Mouse (Mus musculus) stomach, embryonic 14.5 days (tissue): ENCODE measurements around the gene Mrps18c. TPM values are rescaled to one million over a fixed set of nuclear protein-coding genes. Genes with fewer than 3 reads are reported as not detected.

ENCODE experiments used
- ATAC-seq: fragments of 200-750 bp; cut with Nextera tagmentation; 2 replicates; pipeline ENCODE4 v1.8.0; 2017; ENCODE audit warnings: low read depth, moderate TSS enrichment; ENCODE audit not compliant: insufficient number of reproducible peaks, insufficient read depth, low FRiP score
- H3K27ac ChIP-seq: fragments of 300-500 bp; sonication (generic); 2 replicates; pipeline ENCODE4 v1.5.1; 2014; ENCODE audit warnings: mild to moderate bottlenecking, low read length, moderate library complexity, mixed read lengths
- H3K27me3 ChIP-seq: fragments of 300-500 bp; sonication (generic); 2 replicates; pipeline ENCODE4 v1.6.1; 2014; ENCODE audit warnings: low read length, control low read depth, mixed read lengths; ENCODE audit not compliant: control insufficient read depth, insufficient read depth
- H3K36me3 ChIP-seq: fragments of 300-500 bp; sonication (generic); 2 replicates; pipeline ENCODE4 v1.6.1; 2014; ENCODE audit warnings: mild to moderate bottlenecking, control low read depth, low read length, moderate library complexity, mixed read lengths; ENCODE audit not compliant: control insufficient read depth, insufficient read depth
- H3K4me1 ChIP-seq: fragments of 300-500 bp; sonication (generic); 2 replicates; pipeline ENCODE4 v1.6.1; 2014; ENCODE audit warnings: low read length, control low read depth, mixed read lengths; ENCODE audit not compliant: control insufficient read depth, insufficient read depth
- H3K4me2 ChIP-seq: fragments of 300-500 bp; sonication (generic); replicated peaks from 2 replicates; pipeline ENCODE4 v1.6.1; 2014; ENCODE audit warnings: low read depth, low read length, control low read depth
- H3K4me3 ChIP-seq: fragments of 300-500 bp; sonication (generic); 2 replicates; pipeline ENCODE4 v1.5.1; 2014; ENCODE audit warnings: low read depth, low read length, control low read depth
- H3K9ac ChIP-seq: fragments of 300-500 bp; sonication (generic); replicated peaks from 2 replicates; pipeline ENCODE4 v1.6.1; 2014; ENCODE audit warnings: low read depth, mild to moderate bottlenecking, control low read depth, low read length, moderate library complexity, mixed read lengths
- H3K9me3 ChIP-seq: fragments of 300-500 bp; sonication (generic); 2 replicates; pipeline ENCODE4 v1.6.1; 2016; ENCODE audit warnings: low read depth, low read length, control low read depth; ENCODE audit not compliant: control insufficient read depth
- WGBS: fragments of 180-500 bp; shearing (Covaris S2); extraction: QIAGEN DNeasy Blood & Tissue Kit; methylation state at CpG from one replicate; pipeline ENCODE4 v1.1.7; 2014; 5-methylcytosine and 5-hydroxymethylcytosine counted together
- polyA plus RNA-seq: library from polyadenylated mRNA; unstranded; fragments of >200 nt; fragmentation: Nextera tagmentation; extraction: Ambion mirVana; gene quantifications from 2 replicates; pipeline ENCODE4 v1.2.1, GENCODE M21; 2014

Mrps18c gene
- polyA plus RNA-seq, 1 experiment from 2014 or later: 176 TPM

GRCm38 (mm10) chr5:100771575-100771974 lies 26.9 kb upstream of the Mrps18c start:
- H3K27ac ChIP-seq: no peak overlapping the region
- H3K36me3 ChIP-seq: peaks cover 46% of the 10 kb centered on the region
- H3K4me1 ChIP-seq: no peaks in the 10 kb centered on the region
- no peak overlapping the region for H3K4me3 ChIP-seq
- no peak for ATAC-seq
- no peaks in the 10 kb centered on the region for H3K9me3 ChIP-seq
- H3K27me3 ChIP-seq: no peaks in the 10 kb centered on the region
- WGBS: 86% methylated on average over 4 of the region's 4 CpGs
- no peak overlapping the region for H3K9ac ChIP-seq
- H3K4me2 ChIP-seq: no peak overlapping the region

GRCm38 (mm10) chr5:100775778-100776404 lies 22.5 kb upstream of the Mrps18c start:
- no peaks in the 10 kb centered on the region for H3K9me3 ChIP-seq
- H3K4me3 ChIP-seq: no peak overlapping the region
- peaks cover 30% of the 10 kb centered on the region for H3K36me3 ChIP-seq
- no peak overlapping the region for H3K27ac ChIP-seq
- no peaks in the 10 kb centered on the region for H3K4me1 ChIP-seq
- no peak for ATAC-seq
- H3K27me3 ChIP-seq: no peaks in the 10 kb centered on the region
- no peak overlapping the region for H3K4me2 ChIP-seq
- H3K9ac ChIP-seq: no peak overlapping the region
- 71% methylated on average over 13 of the region's 13 CpGs for WGBS

GRCm38 (mm10) chr5:100776900-100777299 lies 21.5 kb upstream of the Mrps18c start:
- Histone ChIP-seq H3K4me1 (no peaks in the 10 kb centered on the region), H3K9me3 (no peaks in the 10 kb centered on the region), H3K4me2 (no peak overlapping the region), H3K4me3 (no peak overlapping the region), H3K36me3 (peaks cover 29% of the 10 kb centered on the region), H3K27ac (no peak overlapping the region), H3K9ac (no peak overlapping the region), H3K27me3 (no peaks in the 10 kb centered on the region)
- WGBS: 89% methylated on average over 5 of the region's 5 CpGs
- ATAC-seq: no peak

GRCm38 (mm10) chr5:100779002-100779401 lies 19.4 kb upstream of the Mrps18c start:
- 93% methylated on average over 13 of the region's 13 CpGs for WGBS
- peaks cover 25% of the 10 kb centered on the region for H3K36me3 ChIP-seq
- H3K27me3 ChIP-seq: no peaks in the 10 kb centered on the region

GRCm38 (mm10) chr5:100787527-100787926 lies 10.9 kb upstream of the Mrps18c start:
- no peak for ATAC-seq
- peaks cover 42% of the 10 kb centered on the region; the same call in 1 of the 2 replicates for H3K36me3 ChIP-seq
- no peak overlapping the region for H3K9ac ChIP-seq
- H3K4me3 ChIP-seq: no peak overlapping the region
- 90% methylated on average over 9 of the region's 9 CpGs for WGBS
- H3K9me3 ChIP-seq: no peaks in the 10 kb centered on the region
- H3K4me1 ChIP-seq: no peaks in the 10 kb centered on the region
- H3K27me3 ChIP-seq: no peaks in the 10 kb centered on the region
- no peak overlapping the region for H3K27ac ChIP-seq
- no peak overlapping the region for H3K4me2 ChIP-seq

More at GRCm38 (mm10) chr5:100779002-100779401, 19.4 kb upstream of the Mrps18c start:
- Histone ChIP-seq H3K4me3 (no peak overlapping the region), H3K9me3 (no peaks in the 10 kb centered on the region), H3K27ac (no peak overlapping the region), H3K4me1 (no peaks in the 10 kb centered on the region), H3K4me2 (no peak overlapping the region), H3K9ac (no peak overlapping the region)
- no peak for ATAC-seq

- Histone ChIP-seq H3K9ac (no peak overlapping the region), H3K36me3 (peaks cover 53% of the 10 kb centered on the region)
Observed at GRCm38 (mm10) chr5:100792261-100792660, 6.2 kb upstream of the Mrps18c start.

GRCm38 (mm10) chr5:100794084-100794483 lies 4.3 kb upstream of the Mrps18c start:
- Histone ChIP-seq H3K4me1 (no peaks in the 10 kb centered on the region), H3K27me3 (no peaks in the 10 kb centered on the region), H3K36me3 (peaks cover 45% of the 10 kb centered on the region), H3K27ac (no peak overlapping the region), H3K4me3 (no peak overlapping the region), H3K4me2 (no peak overlapping the region), H3K9me3 (no peaks in the 10 kb centered on the region), H3K9ac (no peak overlapping the region)
- no peak for ATAC-seq
- 79% methylated on average over 5 of the region's 5 CpGs for WGBS

More at GRCm38 (mm10) chr5:100792261-100792660, 6.2 kb upstream of the Mrps18c start:
- H3K4me1 ChIP-seq: no peaks in the 10 kb centered on the region
- no peaks in the 10 kb centered on the region for H3K27me3 ChIP-seq
- no peak for ATAC-seq
- no peaks in the 10 kb centered on the region for H3K9me3 ChIP-seq
- no peak overlapping the region for H3K4me3 ChIP-seq
- H3K27ac ChIP-seq: no peak overlapping the region
- 77% methylated on average over 7 of the region's 7 CpGs for WGBS
- no peak overlapping the region for H3K4me2 ChIP-seq

- 51% methylated on average over 4 of the region's 4 CpGs for WGBS
- no peaks in the 10 kb centered on the region for H3K4me1 ChIP-seq
- no peak for ATAC-seq
- H3K9ac ChIP-seq: no peak overlapping the region
- H3K4me3 ChIP-seq: no peak overlapping the region
- no peak overlapping the region for H3K4me2 ChIP-seq
- no peaks in the 10 kb centered on the region for H3K9me3 ChIP-seq
- H3K27me3 ChIP-seq: no peaks in the 10 kb centered on the region
- no peak overlapping the region for H3K27ac ChIP-seq
- peaks cover 13% of the 10 kb centered on the region; the same call in 1 of the 2 replicates for H3K36me3 ChIP-seq
Observed at GRCm38 (mm10) chr5:100818341-100818740, 19.9 kb downstream of the Mrps18c start.
